Mouse (Mus musculus) T-helper 2 cell (primary cell): ENCODE results near the gene Nudcd2.
"Not testable (repeated sequence)": the region's sequence is repeated elsewhere in the genome, so short reads cannot be mapped to it uniquely, and the experiment has no call there.

Source experiments
- in situ Hi-C: fragments of 300-600 bp; cut with MboI, MseI; formaldehyde crosslinking; loops from one replicate; pipeline ENCODE4 v1.15.1; 2025; ENCODE audit warnings: high pct_unique_total_duplicates

The Nudcd2 gene

DNA sequence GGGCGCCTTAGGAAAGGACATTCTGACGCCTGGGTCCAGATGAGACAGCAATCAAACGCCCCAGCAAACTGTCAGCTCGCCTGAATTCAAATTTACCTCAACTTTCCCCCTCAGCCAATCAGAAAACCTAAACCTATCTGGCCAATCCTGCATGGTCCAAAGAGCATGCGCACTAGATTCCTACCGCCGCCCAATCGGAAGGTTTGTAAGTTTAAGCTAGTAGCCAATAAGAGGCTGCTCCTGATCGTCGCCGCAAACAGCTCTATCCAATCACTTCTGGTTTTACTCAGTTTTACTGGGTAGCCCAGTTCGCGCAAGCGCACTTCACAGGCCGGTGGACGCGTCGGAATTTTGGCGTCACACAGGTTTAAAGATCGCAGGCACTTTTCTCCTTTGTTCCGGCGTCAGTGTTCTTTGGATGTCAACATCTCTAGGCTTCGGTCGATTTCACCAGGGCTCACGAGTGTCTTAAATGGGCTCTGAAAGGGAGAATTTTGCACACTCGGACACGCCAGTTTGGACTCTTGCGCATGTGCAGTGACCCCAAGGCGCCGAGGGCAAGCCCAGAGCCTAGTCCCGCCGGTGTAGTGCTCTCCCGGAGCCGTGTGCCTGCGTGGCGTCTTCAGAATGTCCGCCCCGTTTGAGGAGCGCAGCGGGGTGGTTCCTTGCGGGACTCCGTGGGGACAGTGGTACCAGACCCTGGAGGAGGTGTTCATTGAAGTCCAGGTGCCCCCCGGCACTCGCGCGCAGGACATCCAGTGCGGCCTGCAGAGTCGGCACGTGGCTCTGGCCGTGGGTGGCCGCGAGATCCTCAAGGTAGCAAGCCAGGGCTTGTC, at the start of gene Nudcd2, which contains the start of gene Hmmr:
Gene Nudcd2, plus strand, starts transcription at position 329 of the 836 bp plus-strand sequence.
Gene Hmmr, minus strand, starts transcription at position 84 of the 836 bp plus-strand sequence.
- in situ Hi-C loops = no loop called here

DNA sequence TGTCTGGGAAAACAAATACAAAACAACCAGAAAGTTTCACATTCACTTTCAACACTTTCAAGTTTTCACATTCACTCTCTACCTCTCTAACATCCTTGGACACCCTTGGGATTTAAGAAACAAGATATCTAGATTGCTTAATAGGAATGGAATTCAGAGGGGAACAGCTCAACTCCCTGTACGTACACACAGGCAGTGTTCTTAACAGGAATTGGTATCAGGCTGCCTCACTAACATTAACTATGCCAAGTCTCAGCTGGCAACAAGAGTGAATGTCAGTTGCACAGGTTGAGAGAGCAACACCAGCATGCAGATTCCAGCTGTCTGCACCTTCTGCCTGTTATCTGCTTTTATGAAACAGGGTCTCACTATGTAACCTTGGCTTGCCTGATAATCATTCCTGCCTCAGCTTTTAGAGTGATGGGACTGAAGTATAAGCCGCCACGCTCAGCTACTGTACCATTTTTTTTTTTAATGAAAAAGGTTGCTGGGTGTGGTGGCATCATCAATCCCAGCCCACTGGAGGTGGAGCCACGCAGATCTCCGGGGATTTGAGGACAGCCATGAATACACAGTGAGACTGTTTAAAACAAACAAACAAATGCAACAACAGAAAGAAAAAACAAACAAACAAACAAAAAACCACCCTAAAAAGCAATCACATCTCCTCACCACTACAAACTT, 42.9 kb upstream of the Nudcd2 start:
- in situ Hi-C loops = no loop called here

DNA sequence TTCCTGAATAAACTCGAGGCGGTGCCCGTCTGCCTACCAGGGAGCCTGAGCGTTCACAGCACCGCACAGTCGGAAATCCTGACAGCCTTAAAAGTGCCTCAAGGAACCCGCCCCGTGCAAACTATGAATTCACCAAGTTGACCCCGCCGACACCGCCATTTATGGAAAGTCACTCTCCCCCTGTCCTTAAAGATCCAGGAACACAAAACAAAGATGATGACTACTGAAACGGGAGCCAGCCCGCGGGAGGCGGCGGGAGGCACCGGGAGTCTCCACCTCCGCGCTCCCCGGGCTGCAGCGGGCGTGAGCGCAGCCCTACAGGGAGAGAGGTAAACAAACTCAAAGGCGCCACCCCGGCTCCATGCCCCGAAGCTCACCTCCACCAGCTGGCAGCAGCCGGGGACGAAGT, 41.4 kb upstream of the Nudcd2 start:
- in situ Hi-C loops = no loop called here

DNA sequence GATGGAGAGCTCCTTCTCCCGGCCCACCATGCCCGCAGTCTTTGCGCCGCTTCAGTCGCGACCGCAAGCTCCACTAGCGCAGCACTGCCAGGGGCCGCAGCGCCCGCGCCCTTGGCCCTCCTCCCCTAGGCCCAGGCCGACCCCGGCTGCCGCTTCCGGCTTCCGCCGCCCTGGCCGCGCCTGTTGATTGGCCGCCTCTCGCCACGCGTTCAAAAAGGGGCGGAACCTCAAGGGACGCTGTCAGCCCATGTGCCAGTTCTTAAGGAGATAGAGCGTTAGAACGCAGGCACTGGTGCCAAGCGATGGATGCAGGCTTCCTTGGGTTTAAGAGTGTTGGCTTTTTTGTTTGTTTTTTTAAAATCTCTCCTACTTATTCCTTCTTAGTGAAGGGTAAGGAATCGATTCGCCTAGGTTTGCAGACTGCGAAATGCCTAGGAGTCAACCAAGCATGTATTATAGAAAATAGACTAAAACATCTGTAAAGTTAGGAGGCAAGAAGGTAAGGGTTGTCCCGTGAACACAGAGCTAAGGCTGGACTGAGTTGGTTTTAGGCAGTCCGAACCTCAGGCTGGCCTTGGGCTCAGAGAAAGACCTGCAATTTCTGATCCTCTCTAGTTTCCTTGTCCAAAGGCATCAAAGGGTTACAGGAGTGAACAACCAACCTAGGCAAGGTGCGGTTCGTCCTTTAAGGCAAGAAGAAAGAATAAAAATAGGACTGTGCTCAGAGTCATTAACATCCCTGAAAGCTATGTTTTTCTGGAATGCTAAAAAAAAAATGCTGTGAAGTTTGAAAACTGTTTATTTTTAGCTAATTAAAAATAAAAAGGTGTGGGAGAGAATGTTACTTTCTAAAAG, 40.7 kb upstream of the Nudcd2 start:
- in situ Hi-C loops = no loop called here

GRCm38 (mm10) chr11:40693366-40693951, 40.0 kb upstream of the Nudcd2 start:
- in situ Hi-C loops = no loop called here

- in situ Hi-C loops = no loop called here
Observed at GRCm38 (mm10) chr11:40694311-40695087, 39.0 kb upstream of the Nudcd2 start.

DNA sequence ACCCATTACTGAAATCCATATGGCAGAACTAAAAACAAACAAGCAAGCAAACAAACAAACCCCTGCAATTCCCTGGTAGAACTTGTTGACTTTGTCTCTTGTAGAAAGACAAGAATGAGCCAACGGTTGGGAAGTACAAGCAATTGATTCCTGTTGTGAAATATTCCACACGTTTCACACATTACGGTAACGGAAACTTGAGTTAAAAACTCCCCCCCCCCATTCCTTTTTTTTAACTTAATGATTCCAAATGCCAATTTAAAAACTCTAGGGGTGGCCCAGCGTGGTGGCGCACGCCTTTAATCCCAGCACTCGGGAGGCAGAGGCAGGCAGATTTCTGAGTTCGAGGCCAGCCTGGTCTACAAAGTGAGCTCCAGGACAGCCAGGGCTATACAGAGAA, 38.4 kb upstream of the Nudcd2 start, which contains the start of gene Mat2b:
Gene Mat2b, minus strand, starts transcription at position 101 of the 400 bp plus-strand sequence.
- in situ Hi-C loops = no loop called here

DNA sequence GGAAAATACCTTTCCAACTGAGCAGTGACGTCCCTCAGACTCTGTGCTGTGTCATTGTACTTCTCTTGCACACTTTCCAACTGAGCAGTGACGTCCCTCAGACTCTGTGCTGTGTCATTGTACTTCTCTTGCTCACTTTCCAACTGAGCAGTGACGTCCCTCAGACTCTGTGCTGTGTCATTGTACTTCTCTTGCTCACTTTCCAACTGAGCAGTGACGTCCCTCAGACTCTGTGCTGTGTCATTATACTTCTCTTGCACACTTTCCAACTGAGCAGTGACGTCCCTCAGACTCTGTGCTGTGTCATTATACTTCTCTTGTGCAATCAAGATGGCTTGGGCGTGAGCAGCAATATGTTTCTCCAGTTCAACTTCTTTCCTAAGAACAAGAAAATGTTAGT, 23.6 kb upstream of the Nudcd2 start:
- in situ Hi-C loops = not testable (repeated sequence)

GRCm38 (mm10) chr11:40713858-40714257, 19.6 kb upstream of the Nudcd2 start:
- in situ Hi-C loops = no loop called here

DNA sequence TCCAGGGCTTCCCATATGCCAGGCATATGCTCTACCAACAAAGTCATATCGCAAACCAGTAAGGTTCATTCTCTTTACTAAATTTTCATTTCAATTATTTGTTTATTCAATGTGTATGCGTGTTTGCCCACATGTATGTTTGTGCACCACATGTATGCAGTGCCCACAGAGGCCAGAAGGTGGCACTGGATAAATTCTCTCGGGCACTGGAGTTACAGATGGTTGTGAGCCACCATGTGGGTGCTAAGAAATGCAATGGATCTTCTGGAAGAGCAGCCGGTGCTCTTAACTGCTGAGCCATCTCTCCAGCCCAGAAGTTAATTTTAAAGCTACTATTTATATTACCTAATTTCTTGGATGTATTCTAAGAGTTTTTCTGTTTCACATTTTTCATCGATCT, 17.9 kb upstream of the Nudcd2 start:
- in situ Hi-C loops = no loop called here

DNA sequence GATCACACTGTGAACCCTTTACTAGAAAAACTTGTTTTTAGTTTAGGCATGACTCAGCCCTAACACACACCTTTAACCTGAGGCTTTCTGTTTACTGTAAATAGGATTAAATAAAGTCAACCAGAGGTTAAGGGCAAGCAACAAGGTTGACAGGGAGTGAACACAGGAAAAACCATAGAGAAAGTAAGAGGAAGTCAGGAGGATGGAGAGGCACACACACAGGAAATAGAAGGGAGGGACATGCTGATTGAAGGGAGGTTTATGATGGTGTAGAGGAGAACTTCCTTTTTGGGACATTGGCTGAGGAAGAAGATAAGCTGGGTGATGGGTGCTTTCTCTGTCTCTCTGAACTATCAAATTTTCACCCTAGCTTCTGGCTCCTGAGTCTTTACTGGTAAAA, 15.1 kb upstream of the Nudcd2 start:
- in situ Hi-C loops = no loop called here

GRCm38 (mm10) chr11:40732997-40733338, 499 bp upstream of the Nudcd2 start:
- in situ Hi-C loops = no loop called here

DNA sequence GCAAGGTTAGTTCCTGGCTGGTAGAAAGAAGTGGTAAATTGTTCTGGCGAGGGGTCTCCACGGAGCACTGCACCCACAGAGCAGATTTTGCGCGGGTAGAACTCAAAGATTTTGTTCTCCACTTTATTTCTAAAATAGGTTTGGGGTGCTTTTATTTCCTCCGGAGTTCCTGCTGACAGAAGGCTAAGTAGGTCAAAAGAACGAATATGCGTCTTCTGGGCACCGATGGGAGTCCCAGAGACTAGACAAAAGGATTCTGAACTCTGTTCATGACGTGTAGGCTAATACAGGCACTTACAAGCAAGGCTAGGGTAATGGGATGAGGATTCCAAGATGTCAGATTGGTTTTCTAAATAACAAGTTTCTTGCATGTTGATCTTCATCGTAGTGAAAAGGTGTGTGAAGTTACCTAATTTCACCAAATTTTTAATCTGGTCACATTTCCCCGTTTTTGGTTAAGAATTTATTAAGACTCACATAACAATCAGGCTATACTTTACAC, 835 bp downstream of the Nudcd2 start:
- in situ Hi-C loops = no loop called here

DNA sequence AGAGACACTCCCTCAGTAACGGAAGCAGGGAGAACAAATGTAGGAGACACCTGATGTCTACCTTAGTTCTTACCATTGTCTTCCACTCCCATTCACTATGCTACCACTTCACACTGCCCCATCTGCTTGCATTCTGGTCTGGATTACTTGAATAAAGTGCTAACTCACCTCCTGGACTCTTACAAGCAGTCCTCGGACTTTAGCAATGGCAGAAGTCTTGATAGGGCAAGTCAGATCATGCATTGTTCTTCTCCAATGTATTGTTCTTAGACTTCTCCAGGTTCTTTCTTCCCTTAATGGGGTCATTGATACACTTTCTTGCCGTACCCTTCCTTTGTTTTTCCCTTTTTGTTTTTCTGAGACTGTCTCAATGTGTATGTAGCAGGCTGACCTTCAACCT, 3.9 kb downstream of the Nudcd2 start:
- in situ Hi-C loops = no loop called here

- in situ Hi-C loops = loop anchor here (5.0 kb wide), 1 partner anchor 39 kb away; no protein-coding TSS in a partner anchor
Observed at GRCm38 (mm10) chr11:40741605-40742262, 8.3 kb downstream of the Nudcd2 start.

DNA sequence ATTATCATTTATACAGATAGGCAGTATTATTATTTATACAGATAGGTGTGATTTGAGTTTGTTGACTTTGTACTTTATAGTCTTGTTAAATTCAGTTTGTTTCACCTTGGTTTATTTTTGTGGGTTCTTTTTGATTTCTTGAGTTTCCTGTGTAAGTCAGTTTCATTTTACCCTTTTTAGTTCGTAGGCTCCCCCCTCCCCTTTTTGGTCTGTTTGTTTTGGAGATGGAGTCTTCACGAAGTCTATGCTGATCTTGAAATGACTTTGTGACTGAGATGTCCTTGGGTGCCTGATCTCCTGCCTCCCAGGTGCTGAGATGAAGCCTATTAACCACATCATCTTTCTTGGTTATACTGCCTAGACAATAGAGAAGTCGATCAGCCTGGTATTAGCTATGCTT, 10.9 kb downstream of the Nudcd2 start:
- in situ Hi-C loops = loop anchor here (5.0 kb wide), 1 partner anchor 42 kb away; no protein-coding TSS in a partner anchor

DNA sequence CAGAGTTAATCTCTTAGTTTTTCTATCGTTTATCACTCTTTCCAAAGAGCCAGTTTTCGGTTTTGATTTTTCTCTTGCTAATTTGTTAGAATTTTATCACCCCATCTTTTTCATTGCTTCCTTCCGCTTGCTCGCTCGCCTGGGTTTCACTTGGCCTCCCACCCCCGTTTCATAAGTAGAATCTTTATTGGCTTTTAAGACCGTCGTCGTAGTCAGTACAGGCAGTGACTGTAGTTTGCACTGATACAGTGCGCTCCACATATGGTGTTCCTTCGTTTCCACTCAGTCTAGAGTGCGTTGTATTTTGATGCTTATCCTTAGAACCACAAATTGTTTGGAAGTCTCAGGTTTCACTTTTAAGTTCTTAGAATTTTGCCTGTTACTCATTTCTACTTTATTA, 12.9 kb downstream of the Nudcd2 start:
- in situ Hi-C loops = no loop called here

DNA sequence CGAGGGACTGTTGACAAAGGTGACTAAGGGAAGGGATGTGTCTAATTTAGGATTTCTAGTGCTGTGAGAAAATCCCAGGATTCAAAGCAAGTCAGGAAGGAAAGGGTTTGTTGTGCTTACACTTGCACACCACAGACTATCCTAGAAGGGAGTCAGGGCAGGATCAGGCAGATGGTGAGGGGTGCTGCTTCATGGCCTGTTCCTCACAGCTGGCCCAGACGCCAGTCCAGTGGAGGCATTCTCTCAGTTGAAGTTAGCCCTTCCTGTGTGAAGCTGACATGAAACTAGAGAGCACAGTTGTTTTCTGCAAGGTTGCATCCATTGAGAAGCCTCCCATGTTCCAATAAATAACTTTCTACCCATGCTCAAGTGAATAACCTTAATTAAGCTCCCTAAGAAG, 14.2 kb downstream of the Nudcd2 start:
- in situ Hi-C loops = no loop called here

GRCm38 (mm10) chr11:40753836-40754235, 20.4 kb downstream of the Nudcd2 start:
- in situ Hi-C loops = no loop called here

- in situ Hi-C loops = no loop called here
Observed at GRCm38 (mm10) chr11:40754664-40755107, 21.2 kb downstream of the Nudcd2 start.
